Mouse (Mus musculus) forebrain, embryonic 11.5 days (tissue): ENCODE data around the gene Ap1g1. TPM values are rescaled to one million over a fixed set of nuclear protein-coding genes. Genes with fewer than 3 reads are reported as not detected.
A peak's percentile ranks its signal among the peaks of the same experiment; 100 is the strongest.
"Not testable (repeated sequence)": the region's sequence is repeated elsewhere in the genome, so short reads cannot be mapped to it uniquely, and the experiment has no call there.

Source experiments
- ATAC-seq: fragments of 200-750 bp; cut with Nextera tagmentation; replicated peaks from 2 replicates; pipeline ENCODE4 v1.8.0; 2017; ENCODE audit warnings: moderate TSS enrichment; ENCODE audit not compliant: low FRiP score
- DNase-seq: peaks from one replicate; pipeline ENCODE4 v3.0.0-alpha.2; 2017; ENCODE audit warnings: low spot score
- H3K27ac ChIP-seq: fragments of 300-500 bp; sonication (generic); 2 replicates; pipeline ENCODE4 v1.5.1; 2014; ENCODE audit warnings: low read depth, low read length
- H3K27me3 ChIP-seq: fragments of 300-500 bp; sonication (generic); 2 replicates; pipeline ENCODE4 v1.6.1; 2014; ENCODE audit warnings: mild to moderate bottlenecking, low read length, mixed read lengths; ENCODE audit not compliant: control insufficient read depth, insufficient read depth
- H3K36me3 ChIP-seq: fragments of 300-500 bp; sonication (generic); 2 replicates; pipeline ENCODE4 v1.6.1; 2014; ENCODE audit warnings: mild to moderate bottlenecking, low read length, moderate library complexity, mixed read lengths; ENCODE audit not compliant: control insufficient read depth, insufficient read depth
- H3K4me1 ChIP-seq: fragments of 300-500 bp; sonication (generic); replicated peaks from 2 replicates; pipeline ENCODE4 v1.6.1; 2014; ENCODE audit warnings: low read length, mixed read lengths; ENCODE audit not compliant: control insufficient read depth, insufficient read depth
- H3K4me2 ChIP-seq: fragments of 300-500 bp; sonication (generic); 2 replicates; pipeline ENCODE4 v1.6.1; 2014; ENCODE audit warnings: low read depth, mild to moderate bottlenecking, low read length, moderate library complexity, mixed read lengths; ENCODE audit not compliant: severe bottlenecking
- H3K4me3 ChIP-seq: fragments of 300-500 bp; sonication (generic); 2 replicates; pipeline ENCODE4 v1.5.1; 2014; ENCODE audit warnings: low read depth, low read length
- H3K9ac ChIP-seq: fragments of 300-500 bp; sonication (generic); 2 replicates; pipeline ENCODE4 v1.6.1; 2014; ENCODE audit warnings: low read length
- H3K9me3 ChIP-seq: fragments of 300-500 bp; sonication (generic); 2 replicates; pipeline ENCODE4 v1.6.1; 2016; ENCODE audit warnings: low read length, mixed read lengths; ENCODE audit not compliant: control insufficient read depth
- WGBS: fragments of 180-500 bp; shearing (Covaris S2); extraction: QIAGEN DNeasy Blood & Tissue Kit; methylation state at CpG from one replicate; pipeline ENCODE4 v1.1.7; 2014; 5-methylcytosine and 5-hydroxymethylcytosine counted together
- polyA plus RNA-seq: library from polyadenylated mRNA; unstranded; fragments of >200 nt; fragmentation: Nextera tagmentation; extraction: Ambion mirVana; gene quantifications from 2 replicates; pipeline ENCODE4 v1.2.1, GENCODE M21; 2014

Gene Ap1g1
- polyA plus RNA-seq, 1 experiment from 2014 or later: 47.0 TPM

GRCm38 (mm10) chr8:109864798-109865197, 86.4 kb downstream of the Ap1g1 start:
- H3K4me1 ChIP-seq: peaks cover 4% of the 10 kb centered on the region; the same call in 1 of the 2 replicates
- H3K9ac ChIP-seq: no peak overlapping the region
- H3K36me3 ChIP-seq: peaks cover 12% of the 10 kb centered on the region
- ATAC-seq (no peak), DNase-seq (no peak)
- no peak overlapping the region for H3K4me2 ChIP-seq
- no peaks in the 10 kb centered on the region for H3K27me3 ChIP-seq
- H3K9me3 ChIP-seq: no peaks in the 10 kb centered on the region
- no peak overlapping the region for H3K27ac ChIP-seq
- WGBS: 93% methylated on average over 2 of the region's 2 CpGs
- no peak overlapping the region for H3K4me3 ChIP-seq

GRCm38 (mm10) chr8:109865536-109865935, 87.2 kb downstream of the Ap1g1 start:
- DNase-seq: no peak
- ATAC-seq: no peak
- no peaks in the 10 kb centered on the region for H3K27me3 ChIP-seq
- whole genome bisulfite sequencing: 86% methylated on average over 4 of the region's 4 CpGs
- no peak overlapping the region for H3K4me3 ChIP-seq
- no peak overlapping the region for H3K4me2 ChIP-seq
- H3K9me3 ChIP-seq: no peaks in the 10 kb centered on the region
- H3K27ac ChIP-seq: no peak overlapping the region
- no peak overlapping the region for H3K9ac ChIP-seq
- H3K36me3 ChIP-seq: peaks cover 7% of the 10 kb centered on the region
- peaks cover 4% of the 10 kb centered on the region; the same call in 1 of the 2 replicates for H3K4me1 ChIP-seq

- 89% methylated on average over 5 of the region's 5 CpGs for WGBS
- DNase-seq: no peak
- H3K27ac ChIP-seq: no peak overlapping the region
- peaks cover 3% of the 10 kb centered on the region; the same call in 1 of the 2 replicates for H3K36me3 ChIP-seq
- H3K4me1 ChIP-seq: peaks cover 4% of the 10 kb centered on the region; the same call in 1 of the 2 replicates
- no peak overlapping the region for H3K9ac ChIP-seq
- H3K4me2 ChIP-seq: no peak overlapping the region
- H3K27me3 ChIP-seq: no peaks in the 10 kb centered on the region
- no peak overlapping the region for H3K4me3 ChIP-seq
- H3K9me3 ChIP-seq: no peaks in the 10 kb centered on the region
- no peak for ATAC-seq
Observed at GRCm38 (mm10) chr8:109866690-109867089, 88.3 kb downstream of the Ap1g1 start.

- ATAC-seq (peak; percentile 97), DNase-seq (peak; percentile 98)
- H3K27ac ChIP-seq: peak within 1 kb of the TSS; percentile 86
- peak within 1 kb of the TSS; percentile 81 for H3K4me2 ChIP-seq
- peak within 1 kb of the TSS; percentile 94 for H3K9ac ChIP-seq
- H3K4me1 ChIP-seq: peaks cover 4% of the 10 kb centered on the region; the same call in 1 of the 2 replicates
- H3K4me3 ChIP-seq: peak within 1 kb of the TSS; percentile 95
- no peaks in the 10 kb centered on the region for H3K36me3 ChIP-seq
- no peaks in the 10 kb centered on the region for H3K27me3 ChIP-seq
- no peaks in the 10 kb centered on the region for H3K9me3 ChIP-seq
- WGBS: 2% methylated on average over 42 of the region's 42 CpGs
Observed at GRCm38 (mm10) chr8:109868003-109868679, 89.8 kb downstream of the Ap1g1 start, which contains the start of gene Phlpp2. Phlpp2 (plus strand) TSS chr8:109868542.

GRCm38 (mm10) chr8:109868680-109869361, 90.5 kb downstream of the Ap1g1 start:
- DNase-seq: peak; percentile 86
- peak overlapping the region; percentile 94 for H3K9ac ChIP-seq
- peak overlapping the region; percentile 95 for H3K4me3 ChIP-seq
- H3K4me1 ChIP-seq: peaks cover 4% of the 10 kb centered on the region; the same call in 1 of the 2 replicates
- peak overlapping the region; percentile 81 for H3K4me2 ChIP-seq
- ATAC-seq: peak; percentile 84
- H3K27me3 ChIP-seq: no peaks in the 10 kb centered on the region
- peak overlapping the region; percentile 86 for H3K27ac ChIP-seq
- H3K9me3 ChIP-seq: no peaks in the 10 kb centered on the region
- no peaks in the 10 kb centered on the region for H3K36me3 ChIP-seq
- WGBS: under 1% methylated on average over 68 of the region's 78 CpGs

- no peaks in the 10 kb centered on the region for H3K36me3 ChIP-seq
Observed at GRCm38 (mm10) chr8:109871056-109871455, 92.7 kb downstream of the Ap1g1 start.

GRCm38 (mm10) chr8:109873800-109874199, 95.4 kb downstream of the Ap1g1 start:
- 94% methylated on average over 3 of the region's 3 CpGs for WGBS
- not testable (repeated sequence) for H3K4me3 ChIP-seq, H3K4me1 ChIP-seq, ATAC-seq, H3K4me2 ChIP-seq, H3K9me3 ChIP-seq, DNase-seq, H3K36me3 ChIP-seq, H3K9ac ChIP-seq, H3K27me3 ChIP-seq, H3K27ac ChIP-seq

More at GRCm38 (mm10) chr8:109871056-109871455, 92.7 kb downstream of the Ap1g1 start:
- Histone ChIP-seq H3K27me3 (no peaks in the 10 kb centered on the region), H3K4me3 (no peak overlapping the region), H3K9me3 (no peaks in the 10 kb centered on the region), H3K4me2 (no peak overlapping the region), H3K4me1 (peaks cover 4% of the 10 kb centered on the region; the same call in 1 of the 2 replicates), H3K9ac (no peak overlapping the region), H3K27ac (no peak overlapping the region)
- no peak for ATAC-seq
- DNase-seq: no peak
- WGBS: 84% methylated on average over 1 of the region's 1 CpGs

GRCm38 (mm10) chr8:109880012-109880662, 101.8 kb downstream of the Ap1g1 start:
- H3K4me1 ChIP-seq: no peaks in the 10 kb centered on the region
- no peaks in the 10 kb centered on the region; the same call in 1 of the 2 replicates for H3K36me3 ChIP-seq
- no peak for DNase-seq
- H3K4me3 ChIP-seq: no peak overlapping the region
- no peak overlapping the region for H3K27ac ChIP-seq
- H3K9me3 ChIP-seq: no peaks in the 10 kb centered on the region
- 96% methylated on average over 5 of the region's 5 CpGs for WGBS
- no peaks in the 10 kb centered on the region for H3K27me3 ChIP-seq
- H3K9ac ChIP-seq: no peak overlapping the region
- H3K4me2 ChIP-seq: no peak overlapping the region
- no peak for ATAC-seq
